Mouse (Mus musculus) left cerebral cortex, adult 8-10 months (tissue): ENCODE data around the gene Syde1. TPM values are rescaled to one million over a fixed set of nuclear protein-coding genes. Genes with fewer than 3 reads are reported as not detected.
"Not testable (repeated sequence)": the region's sequence is repeated elsewhere in the genome, so short reads cannot be mapped to it uniquely, and the experiment has no call there.

Source experiments
- DNase-seq, 2 experiments: peaks; one replicate each; pipeline ENCODE4 v3.0.0; 2022; ENCODE audit warnings: low spot score in 2 of 2
- total RNA-seq, 4 experiments: library from RNA; stranded (reverse); gene quantifications; 2 replicates each; pipeline ENCODE4 v1.2.4; 2022

The Syde1 gene
- total RNA-seq: 10 to 100 TPM in 1 of 4 experiments, 1 to 10 TPM in 3; 9.0 to 10.4 (median 9.3) TPM

GRCm38 (mm10) chr10:78591406-78592328, at the start of gene Syde1:
TSS of gene Syde1 (minus strand) at chr10:78591964.
- no peak for DNase-seq

GRCm38 (mm10) chr10:78632311-78632710, 40.5 kb upstream of the Syde1 start:
- DNase-seq: peak; percentile 7 to 15

GRCm38 (mm10) chr10:78630194-78630593, 38.4 kb upstream of the Syde1 start:
- no peak for DNase-seq

GRCm38 (mm10) chr10:78623143-78623542, 31.4 kb upstream of the Syde1 start:
- DNase-seq: not testable (repeated sequence)

GRCm38 (mm10) chr10:78617974-78618373, 26.2 kb upstream of the Syde1 start, which contains the start of gene Olfr1357:
TSS of gene Olfr1357 (minus strand) at chr10:78618074.
- DNase-seq: no peak

GRCm38 (mm10) chr10:78607602-78608001, 15.8 kb upstream of the Syde1 start:
- DNase-seq: no peak

- no peak for DNase-seq
These were observed 13.3 kb upstream of the Syde1 start for GRCm38 (mm10) chr10:78605080-78605479.

GRCm38 (mm10) chr10:78599865-78600264, 8.1 kb upstream of the Syde1 start:
- no peak for DNase-seq

- DNase-seq: no peak
These were observed 2.8 kb upstream of the Syde1 start for GRCm38 (mm10) chr10:78594566-78594965.

- no peak for DNase-seq
These were observed 2.4 kb upstream of the Syde1 start for GRCm38 (mm10) chr10:78594157-78594556.

- DNase-seq: no peak
These were observed 2.0 kb upstream of the Syde1 start for GRCm38 (mm10) chr10:78593736-78594135.

GRCm38 (mm10) chr10:78592856-78593379, 1.2 kb upstream of the Syde1 start:
- DNase-seq: no peak

- DNase-seq: no peak
These were observed 1.0 kb downstream of the Syde1 start for GRCm38 (mm10) chr10:78590744-78591143.

- DNase-seq: no peak
These were observed 1.9 kb downstream of the Syde1 start for GRCm38 (mm10) chr10:78589901-78590300.

- DNase-seq: no peak
These were observed 2.5 kb downstream of the Syde1 start for GRCm38 (mm10) chr10:78589291-78589690.

- no peak for DNase-seq
These were observed 5.7 kb downstream of the Syde1 start for GRCm38 (mm10) chr10:78586026-78586425.

- DNase-seq: no peak
These were observed 6.2 kb downstream of the Syde1 start for GRCm38 (mm10) chr10:78585606-78586005.

- no peak for DNase-seq
These were observed 6.8 kb downstream of the Syde1 start for GRCm38 (mm10) chr10:78584996-78585395.

GRCm38 (mm10) chr10:78583939-78584338, 7.8 kb downstream of the Syde1 start:
- no peak for DNase-seq

- DNase-seq: no peak
These were observed 8.4 kb downstream of the Syde1 start for GRCm38 (mm10) chr10:78583347-78583746.

- DNase-seq: no peak
These were observed 10.6 kb downstream of the Syde1 start for GRCm38 (mm10) chr10:78581121-78581520.

GRCm38 (mm10) chr10:78578204-78578603, 13.6 kb downstream of the Syde1 start:
- DNase-seq: no peak
